Mouse (Mus musculus) liver, adult 2 months (tissue): ENCODE results near the gene Camk2d.

Experiments
- CTCF ChIP-seq: fragments of 200-500 bp; IDR thresholded peaks from 2 replicates; pipeline ENCODE4 v1.5.1; 2011; ENCODE audit warnings: low read depth, low read length, control low read depth
- POLR2A ChIP-seq: fragments of 200-500 bp; IDR thresholded peaks from 2 replicates; pipeline ENCODE4 v1.6.1; 2011; ENCODE audit warnings: low read length, control low read depth; ENCODE audit not compliant: insufficient read depth; ENCODE audit errors: extremely low read depth

DNA sequence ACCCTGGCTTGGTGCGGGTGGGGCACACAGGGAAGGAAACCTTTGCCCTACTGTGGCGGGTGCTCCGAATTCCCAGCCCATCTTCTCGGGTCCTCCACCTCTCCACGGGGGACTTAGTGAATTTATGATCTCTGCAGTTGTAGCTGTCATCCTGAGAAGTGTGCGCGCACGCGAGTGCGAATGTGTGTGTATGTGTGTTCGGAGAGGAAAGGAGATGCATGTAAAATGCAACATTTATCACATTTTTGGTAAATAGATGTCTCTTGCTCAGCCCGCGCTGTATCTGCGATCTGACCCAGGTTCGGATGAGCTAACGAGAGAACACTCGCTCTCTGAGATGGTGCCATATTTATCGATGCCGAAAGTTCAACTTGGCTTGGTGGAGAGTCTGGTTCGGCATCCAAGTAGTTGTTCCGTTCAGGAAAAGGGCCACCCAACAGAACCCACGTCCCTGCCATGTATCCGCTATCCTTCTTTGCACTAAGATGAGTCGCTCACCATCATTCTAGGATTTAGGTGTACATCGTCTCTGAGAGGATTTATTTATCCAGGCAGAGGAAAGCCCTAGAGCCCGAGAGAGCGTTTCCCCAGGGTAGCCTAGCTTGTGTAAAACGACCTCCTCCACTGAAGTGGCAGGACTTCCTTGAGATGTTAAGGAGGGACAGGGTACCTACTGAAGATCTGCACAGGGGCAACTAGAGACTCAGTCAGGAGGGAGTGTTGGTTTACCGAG lies 1.7 kb downstream of the Camk2d start:
- TF ChIP-seq CTCF (no peak), POLR2A (no peak)
